Mouse (Mus musculus) intestine, embryonic 16.5 days (tissue): Measurements from ENCODE around the gene Klrb1b. TPM values are rescaled to one million over a fixed set of nuclear protein-coding genes. Genes with fewer than 3 reads are reported as not detected.
"Not testable (repeated sequence)": the region's sequence is repeated elsewhere in the genome, so short reads cannot be mapped to it uniquely, and the experiment has no call there.

ENCODE experiments used
- ATAC-seq: fragments of 200-750 bp; cut with Nextera tagmentation; 2 replicates; pipeline ENCODE4 v1.8.0; 2017; ENCODE audit warnings: moderate TSS enrichment, moderate library complexity
- H3K27ac ChIP-seq: fragments of 300-500 bp; sonication (generic); 2 replicates; pipeline ENCODE4 v1.5.1; 2014; ENCODE audit warnings: mild to moderate bottlenecking, low read length
- H3K27me3 ChIP-seq: fragments of 300-500 bp; sonication (generic); replicated peaks from 2 replicates; pipeline ENCODE4 v1.6.1; 2014; ENCODE audit warnings: low read length, control low read depth, mixed read lengths; ENCODE audit not compliant: control insufficient read depth, insufficient read depth
- H3K36me3 ChIP-seq: fragments of 300-500 bp; sonication (generic); 2 replicates; pipeline ENCODE4 v1.6.1; 2014; ENCODE audit warnings: low read length, control low read depth; ENCODE audit not compliant: control insufficient read depth, insufficient read depth
- H3K4me1 ChIP-seq: fragments of 300-500 bp; sonication (generic); 2 replicates; pipeline ENCODE4 v1.6.1; 2014; ENCODE audit warnings: low read length, control low read depth, mixed read lengths; ENCODE audit not compliant: control insufficient read depth, insufficient read depth
- H3K4me2 ChIP-seq: fragments of 300-500 bp; sonication (generic); 2 replicates; pipeline ENCODE4 v1.6.1; 2014; ENCODE audit warnings: low read depth, low read length, control low read depth
- H3K4me3 ChIP-seq: fragments of 300-500 bp; sonication (generic); 2 replicates; pipeline ENCODE4 v1.5.1; 2014; ENCODE audit warnings: mild to moderate bottlenecking, low read length
- H3K9ac ChIP-seq: fragments of 300-500 bp; sonication (generic); 2 replicates; pipeline ENCODE4 v1.6.1; 2014; ENCODE audit warnings: low read depth, low read length
- H3K9me3 ChIP-seq: fragments of 300-500 bp; sonication (generic); 2 replicates; pipeline ENCODE4 v1.6.1; 2016; ENCODE audit warnings: low read length, control low read depth; ENCODE audit not compliant: control insufficient read depth
- WGBS: fragments of 180-500 bp; shearing (Covaris S2); extraction: QIAGEN DNeasy Blood & Tissue Kit; methylation state at CpG from one replicate; pipeline ENCODE4 v1.1.7; 2014; 5-methylcytosine and 5-hydroxymethylcytosine counted together
- polyA plus RNA-seq: library from polyadenylated mRNA; unstranded; fragments of >200 nt; fragmentation: Nextera tagmentation; extraction: Ambion mirVana; gene quantifications from 2 replicates; pipeline ENCODE4 v1.2.1, GENCODE M21; 2015

Klrb1b gene
- polyA plus RNA-seq, 1 experiment from 2014 or later: 1.1 TPM

DNA sequence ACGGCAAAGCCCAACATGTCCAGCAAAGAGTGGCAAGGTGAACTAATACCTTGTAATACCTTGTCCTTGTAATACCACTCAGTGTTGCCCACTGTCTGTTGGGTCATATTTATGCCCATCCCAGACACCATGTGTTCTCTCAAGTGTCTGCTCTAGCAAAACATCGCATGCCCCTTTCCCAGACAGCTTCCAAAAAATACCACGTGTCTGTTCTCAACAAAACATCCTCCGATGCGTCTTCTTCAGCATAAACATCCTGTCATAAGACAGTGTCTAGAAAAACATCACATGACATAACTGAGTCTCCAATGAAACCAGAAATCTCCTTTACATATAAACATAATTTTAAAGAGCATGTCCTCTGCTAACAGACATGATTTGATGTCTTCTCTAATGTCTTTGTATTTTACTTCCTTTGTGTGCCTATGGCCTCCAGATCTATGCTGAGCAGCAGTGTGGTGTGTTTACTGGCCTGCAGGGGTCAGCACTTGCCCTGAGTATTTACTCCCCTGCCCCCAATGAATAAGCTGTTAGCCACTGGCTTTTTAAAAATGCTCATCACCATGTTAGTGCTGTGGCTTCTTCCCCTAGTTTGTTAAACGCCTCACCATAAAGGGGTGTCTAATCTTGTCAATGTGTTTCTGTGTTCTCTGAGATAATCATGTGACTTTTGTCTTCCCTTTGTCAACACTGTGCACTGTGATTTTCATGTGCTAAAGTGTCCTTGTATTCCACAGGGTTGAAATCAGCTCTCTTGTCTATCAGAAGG is 59.5 kb downstream of the Klrb1b start:
- not testable (repeated sequence) for H3K4me3 ChIP-seq, H3K4me1 ChIP-seq, ATAC-seq, H3K27ac ChIP-seq, H3K9ac ChIP-seq, H3K9me3 ChIP-seq, H3K27me3 ChIP-seq, H3K36me3 ChIP-seq, H3K4me2 ChIP-seq
- 55% methylated on average over 6 of the region's 6 CpGs for WGBS

DNA sequence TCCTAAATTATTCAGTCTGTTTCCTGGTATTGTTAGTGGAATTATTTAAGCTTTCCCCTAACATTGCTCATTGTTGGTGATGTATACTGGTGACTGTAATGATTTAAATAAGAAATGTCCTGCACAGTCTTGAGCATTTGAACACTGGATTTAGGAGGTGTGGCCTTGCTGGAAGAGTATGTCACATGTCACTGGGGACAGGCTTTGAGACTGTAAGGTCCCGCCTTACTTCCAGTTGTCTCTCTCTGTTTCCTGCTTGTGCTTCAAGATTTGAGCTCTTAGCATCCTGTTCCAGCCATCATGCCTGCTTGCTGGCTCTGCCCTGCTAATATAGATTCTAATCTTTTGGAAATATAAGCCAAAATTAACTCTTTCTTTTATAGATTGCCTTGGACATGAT is 60.9 kb downstream of the Klrb1b start:
- no peaks in the 10 kb centered on the region for H3K36me3 ChIP-seq
- no peak overlapping the region for H3K4me2 ChIP-seq
- no peak for ATAC-seq
- WGBS: 67% methylated on average over 1 of the region's 1 CpGs
- no peak overlapping the region for H3K9ac ChIP-seq
- no peaks in the 10 kb centered on the region for H3K4me1 ChIP-seq
- no peaks in the 10 kb centered on the region for H3K27me3 ChIP-seq
- no peaks in the 10 kb centered on the region for H3K9me3 ChIP-seq
- H3K27ac ChIP-seq: no peak overlapping the region
- H3K4me3 ChIP-seq: no peak overlapping the region

DNA sequence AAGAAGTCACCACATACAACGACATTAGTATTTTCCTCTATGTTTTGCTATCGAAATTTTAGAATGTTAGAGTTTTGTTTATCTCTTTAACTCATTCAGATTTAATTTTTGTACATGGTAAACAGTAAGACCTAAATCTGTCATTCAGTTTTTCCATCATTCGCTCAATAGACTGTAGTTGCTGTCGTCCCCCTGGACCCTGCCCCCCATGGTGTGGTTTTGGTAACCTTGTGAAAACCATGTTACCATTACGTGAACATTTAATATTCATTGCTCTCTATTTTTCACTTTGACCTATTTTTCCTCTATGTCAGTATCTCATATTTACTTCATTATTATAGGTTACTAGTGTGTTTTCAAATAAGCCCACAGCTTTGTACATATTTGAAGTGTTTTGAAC is 61.5 kb downstream of the Klrb1b start:
- ATAC-seq: no peak
- H3K36me3 ChIP-seq: no peaks in the 10 kb centered on the region
- no peaks in the 10 kb centered on the region for H3K9me3 ChIP-seq
- H3K27ac ChIP-seq: no peak overlapping the region
- peak overlapping the region; percentile 14 for H3K9ac ChIP-seq
- H3K4me2 ChIP-seq: peak overlapping the region; percentile 43
- no peaks in the 10 kb centered on the region for H3K27me3 ChIP-seq
- no peaks in the 10 kb centered on the region for H3K4me1 ChIP-seq
- WGBS: 17% methylated on average over 5 of the region's 5 CpGs
- peak overlapping the region; percentile 34 for H3K4me3 ChIP-seq

DNA sequence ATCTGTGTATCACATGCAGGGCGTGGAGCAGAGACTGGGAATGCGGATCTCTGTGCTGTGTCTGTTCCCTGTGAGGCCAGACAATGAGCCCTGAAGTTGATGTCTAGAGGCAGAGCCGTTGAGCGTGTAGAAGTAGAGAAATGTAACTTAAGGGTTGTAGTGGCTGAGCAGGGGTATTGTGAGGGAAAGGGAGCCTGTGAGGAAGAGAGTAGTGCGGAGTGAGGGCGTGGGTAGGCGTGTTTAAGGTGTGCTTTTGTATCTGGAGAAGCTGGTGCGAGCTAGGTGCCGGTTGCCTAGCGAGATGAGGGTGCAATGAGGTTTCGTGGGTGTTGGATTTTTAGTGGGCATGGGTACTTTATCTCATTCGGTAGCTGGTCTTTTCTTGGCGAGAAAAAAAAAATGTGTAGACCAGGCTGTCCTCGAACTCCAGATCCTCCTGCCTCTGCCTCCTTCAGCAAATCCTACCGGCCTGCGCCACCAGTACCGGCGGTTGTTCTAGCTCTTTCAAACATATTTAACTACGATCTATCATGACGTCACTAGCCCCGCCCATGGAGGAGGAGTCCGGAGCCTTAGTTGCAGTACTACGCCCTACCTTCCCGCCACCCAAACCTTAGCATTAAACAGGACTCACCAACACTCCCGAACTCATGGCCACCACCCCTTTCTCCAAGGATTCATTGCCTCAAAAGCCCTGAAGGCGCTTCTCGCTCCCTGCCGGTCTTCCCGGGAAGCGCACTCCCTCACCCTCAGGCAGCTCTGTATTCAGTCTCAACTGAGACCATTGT is 62.2 kb downstream of the Klrb1b start:
- peak; percentile 92 for ATAC-seq
- H3K27me3 ChIP-seq: no peaks in the 10 kb centered on the region
- 2% methylated on average over 30 of the region's 30 CpGs for WGBS
- H3K27ac ChIP-seq: peak overlapping the region; percentile 77
- H3K36me3 ChIP-seq: no peaks in the 10 kb centered on the region
- no peaks in the 10 kb centered on the region for H3K4me1 ChIP-seq
- H3K9me3 ChIP-seq: no peaks in the 10 kb centered on the region
- peak overlapping the region; percentile 73 for H3K9ac ChIP-seq
- peak overlapping the region; percentile 75 for H3K4me2 ChIP-seq
- peak overlapping the region; percentile 61 for H3K4me3 ChIP-seq

Other genes with a start within 250 kb of the Klrb1b start
- 2.5 and 3.1 TPM in 2 replicates for gene A2ml1, start 244.7 kb downstream of the Klrb1b start, polyA plus RNA-seq
- gene Klrb1a, start 202.8 kb downstream of the Klrb1b start, polyA plus RNA-seq: not detected in 2 replicates
- 26.4 and 41.6 TPM in 2 replicates for gene Clec2h, start 163.9 kb downstream of the Klrb1b start, polyA plus RNA-seq
- not detected in 2 replicates for gene Klrb1, start 103.3 kb downstream of the Klrb1b start, polyA plus RNA-seq
- gene Klrb1c, start 37.1 kb downstream of the Klrb1b start, polyA plus RNA-seq: 0.13 and 0.38 TPM in 2 replicates
- gene Gm44511, start within 50 bp of the Klrb1b start, polyA plus RNA-seq: 0.38 TPM in 1 of 2 replicates, not detected in the other
- gene Clec2i, start 61.3 kb upstream of the Klrb1b start, polyA plus RNA-seq: 0.22 and 0.40 TPM in 2 replicates
- gene BC035044, start 64.8 kb upstream of the Klrb1b start, polyA plus RNA-seq: 1.6 and 1.9 TPM in 2 replicates
- not detected in 2 replicates for gene Clec2g, start 108.0 kb upstream of the Klrb1b start, polyA plus RNA-seq
- gene Klrb1f, start 219.6 kb upstream of the Klrb1b start, polyA plus RNA-seq: 0.46 and 0.75 TPM in 2 replicates